Mouse (Mus musculus) megakaryocyte, adult 5-6 weeks (primary cell): ENCODE data around the gene Rtl8b. TPM values are rescaled to one million over a fixed set of nuclear protein-coding genes. Genes with fewer than 3 reads are reported as not detected.

ENCODE experiments used
- total RNA-seq, 2 experiments: library from RNA; stranded (forward) in 1 of 2; stranded (reverse) in 1 of 2; fragments of 153-499, 151-499 nt in 1 of 2; fragments of 221-1000, 200-1000 nt in 1 of 2; gene quantifications; 2 replicates each; pipeline versions ENCODE4 v1.2.3 to v1.2.4; 2015 to 2017

The Rtl8b gene
- total RNA-seq, 2 experiments from 2014 or later = 4.0 to 14.1 TPM

Other genes starting within 250 kb of the Rtl8b start
- not detected in 2 replicates for gene Etd, start 235.5 kb downstream of the Rtl8b start, total RNA-seq (2015)
- gene Etd, start 235.5 kb downstream of the Rtl8b start, total RNA-seq (2017) = not detected in 2 replicates
- 2.5 TPM in 1 of 2 replicates, not detected in the other for gene Rtl8c, start 62.4 kb downstream of the Rtl8b start, total RNA-seq (2015)
- not detected in 2 replicates for gene Rtl8c, start 62.4 kb downstream of the Rtl8b start, total RNA-seq (2017)
- not detected in 2 replicates for gene Gm14597, start 61.4 kb downstream of the Rtl8b start, total RNA-seq (2015)
- not detected in 2 replicates for gene Gm14597, start 61.4 kb downstream of the Rtl8b start, total RNA-seq (2017)
- 7.3 and 7.4 TPM in 2 replicates for gene Rtl8a, start 26.7 kb downstream of the Rtl8b start, total RNA-seq (2015)
- 5.0 and 6.3 TPM in 2 replicates for gene Rtl8a, start 26.7 kb downstream of the Rtl8b start, total RNA-seq (2017)
- gene 4930502E18Rik, start 54.4 kb upstream of the Rtl8b start, total RNA-seq (2015) = not detected in 2 replicates
- gene 4930502E18Rik, start 54.4 kb upstream of the Rtl8b start, total RNA-seq (2017) = not detected in 2 replicates
- not detected in 2 replicates for gene 1700013H16Rik, start 87.4 kb upstream of the Rtl8b start, total RNA-seq (2015)
- not detected in 2 replicates for gene 1700013H16Rik, start 87.4 kb upstream of the Rtl8b start, total RNA-seq (2017)
- not detected in 2 replicates for gene Zfp36l3, start 106.0 kb upstream of the Rtl8b start, total RNA-seq (2015)
- not detected in 2 replicates for gene Zfp36l3, start 106.0 kb upstream of the Rtl8b start, total RNA-seq (2017)
- 3.1 and 4.3 TPM in 2 replicates for gene Xlr, start 127.3 kb upstream of the Rtl8b start, total RNA-seq (2015)
- 1.9 and 4.0 TPM in 2 replicates for gene Xlr, start 127.3 kb upstream of the Rtl8b start, total RNA-seq (2017)